Mouse (Mus musculus) E14TG2a.4 (cell line): ENCODE measurements at regions not wholly inside any gene's neighbourhood (a gene's known extent, or its start where the extent isn't known, plus 50 kb on each side); places are given as distances from the start of the nearest gene placed in this dataset.

Experiments used
- CTCF ChIP-seq: conservative IDR thresholded peaks from 2 replicates; pipeline ENCODE4 v1.5.1; 2014; ENCODE audit warnings: low read length
- NANOG ChIP-seq: IDR thresholded peaks from 2 replicates; pipeline ENCODE4 v1.6.1; 2014; ENCODE audit warnings: borderline replicate concordance, low read length, mixed read lengths

DNA sequence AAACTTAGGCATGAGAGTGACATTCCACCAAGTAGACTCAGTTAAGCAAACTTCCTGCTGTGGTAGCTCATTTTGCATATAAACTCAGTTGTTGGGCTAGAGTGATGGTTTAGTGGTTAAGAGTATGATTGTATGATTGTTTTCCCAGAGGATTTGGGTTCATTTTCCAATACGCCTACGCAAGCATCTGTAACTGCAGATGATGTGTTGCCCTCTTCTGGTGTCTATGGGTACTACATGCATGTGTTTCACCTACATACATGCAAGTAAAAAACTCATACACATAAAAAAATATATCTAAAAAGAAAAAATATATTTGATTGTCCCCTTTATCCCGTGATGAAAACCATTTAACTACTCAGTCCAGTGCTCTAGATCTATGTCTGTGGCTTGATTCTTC lies 132.0 kb upstream of the Agtr2 start:
- TF ChIP-seq CTCF (peak; percentile 49), NANOG (no peak)
